Comparison of ENCODE assay signal across 26 mouse cellular contexts in genomic region chr14:105734291-105734690, GRCm38 (mm10).
DNase-seq lines count a peak whose midpoint lies in the region; ATAC-seq and TF ChIP-seq lines count a peak whose summit lies in the region.
"Had no signal": no experiment of that assay in that cellular context is flagged by ENCODE, and none has a peak within 500 bp of the region (broad histone marks: within the 10 kb centered on the region; RNA-seq: fewer than 3 reads in every experiment).

No protein-coding gene starts in this region.

- no peaks in the 10 kb centered on the region for H3K36me3 ChIP-seq in hindbrain, embryonic 15.5 days
- no peaks in the 10 kb centered on the region for H3K36me3 ChIP-seq in hindbrain, embryonic 12.5 days
- no peaks in the 10 kb centered on the region for H3K36me3 ChIP-seq in liver, adult 2 months (ENCODE audit: control insufficient read depth, insufficient read depth, low read length)
- no peaks in the 10 kb centered on the region for H3K36me3 ChIP-seq in liver, embryonic 11.5 days (ENCODE audit: control insufficient read depth, insufficient read depth, low read length)
- H3K36me3 ChIP-seq in limb, embryonic 15.5 days: no peaks in the 10 kb centered on the region
- H3K36me3 ChIP-seq: embryonic facial prominence, embryonic 12.5 days; embryonic facial prominence, embryonic 15.5 days; G1E; heart, embryonic 12.5 days; hindbrain, embryonic 13.5 days had no signal

- H3K9me3 ChIP-seq in hindbrain, embryonic 15.5 days: no peaks in the 10 kb centered on the region
- no peaks in the 10 kb centered on the region for H3K9me3 ChIP-seq in hindbrain, embryonic 12.5 days (replicated peaks)
- H3K9me3 ChIP-seq in liver, embryonic 11.5 days (ENCODE audit: control insufficient read depth, low read length): no peaks in the 10 kb centered on the region
- H3K9me3 ChIP-seq in limb, embryonic 15.5 days: no peaks in the 10 kb centered on the region
- H3K9me3 ChIP-seq: embryonic facial prominence, embryonic 12.5 days; embryonic facial prominence, embryonic 15.5 days; heart, embryonic 12.5 days; hindbrain, embryonic 13.5 days had no signal

- peak overlapping the region; percentile 93; the same call in 1 of the 2 replicates for H3K27ac ChIP-seq in gastrocnemius, adult 2 months
- 0 out of 2 replicates have a peak overlapping the region, but pooled peaks have one; percentile 10 for H3K27ac ChIP-seq in hindbrain, embryonic 15.5 days (replicated peaks)
- no peak overlapping the region for H3K27ac ChIP-seq in hindbrain, embryonic 12.5 days
- H3K27ac ChIP-seq in liver, adult 2 months (replicated peaks; ENCODE audit: insufficient read depth, low read depth, low read length): no peak overlapping the region
- H3K27ac ChIP-seq in liver, embryonic 11.5 days (ENCODE audit: low read depth, low read length): no peak overlapping the region
- H3K27ac ChIP-seq in limb, embryonic 15.5 days: peak overlapping the region; percentile 54; the same call in 1 of the 2 replicates

- intact Hi-C loops in gastrocnemius, adult 2 months (cut with DNase I): loop anchor here (10.0 kb wide), 2 partner anchors 169 to 431 kb away; no protein-coding TSS in a partner anchor
- intact Hi-C loops in gastrocnemius, postnatal 36 days (cut with DNase I): no loop called here

- no peak for TF ChIP-seq CTCF in gastrocnemius, adult 2 months (IDR thresholded peaks at IDR 0.05)
- TF ChIP-seq CTCF in liver, adult 2 months (IDR thresholded peaks at IDR 0.05; ENCODE audit: low read depth, low read length): no peak

- TF ChIP-seq POLR2A in liver, adult 2 months (IDR thresholded peaks at IDR 0.05; ENCODE audit: extremely low read depth, insufficient read depth, low read length): no peak

- no peak overlapping the region for H3K9ac ChIP-seq in hindbrain, embryonic 15.5 days
- H3K9ac ChIP-seq in hindbrain, embryonic 12.5 days: no peak overlapping the region
- no peak overlapping the region for H3K9ac ChIP-seq in liver, adult 2 months (ENCODE audit: low read depth, low read length)
- H3K9ac ChIP-seq in liver, embryonic 11.5 days (ENCODE audit: low read depth, low read length): no peak overlapping the region
- no peak overlapping the region for H3K9ac ChIP-seq in limb, embryonic 15.5 days
- H3K9ac ChIP-seq: embryonic facial prominence, embryonic 12.5 days; embryonic facial prominence, embryonic 15.5 days; heart, embryonic 12.5 days; hindbrain, embryonic 13.5 days had no signal

- no peak overlapping the region for H3K4me3 ChIP-seq in gastrocnemius, adult 2 months
- H3K4me3 ChIP-seq in hindbrain, embryonic 15.5 days: no peak overlapping the region
- H3K4me3 ChIP-seq in hindbrain, embryonic 12.5 days: no peak overlapping the region
- no peak overlapping the region for H3K4me3 ChIP-seq in liver, adult 2 months (ENCODE audit: insufficient read depth, low read depth, low read length)
- no peak overlapping the region for H3K4me3 ChIP-seq in liver, embryonic 11.5 days (ENCODE audit: low read depth, low read length)
- no peak overlapping the region for H3K4me3 ChIP-seq in limb, embryonic 15.5 days
- H3K4me3 ChIP-seq: embryonic facial prominence, embryonic 12.5 days; embryonic facial prominence, embryonic 15.5 days; heart, adult 2 months; heart, embryonic 12.5 days; hindbrain, embryonic 13.5 days had no signal

- H3K4me2 ChIP-seq in hindbrain, embryonic 15.5 days: no peak overlapping the region
- H3K4me2 ChIP-seq in hindbrain, embryonic 12.5 days (replicated peaks): no peak overlapping the region
- no peak overlapping the region for H3K4me2 ChIP-seq in liver, embryonic 11.5 days
- no peak overlapping the region for H3K4me2 ChIP-seq in limb, embryonic 15.5 days
- H3K4me2 ChIP-seq: embryonic facial prominence, embryonic 12.5 days; embryonic facial prominence, embryonic 15.5 days; hindbrain, embryonic 13.5 days had no signal

- no peaks in the 10 kb centered on the region for H3K27me3 ChIP-seq in hindbrain, embryonic 15.5 days
- H3K27me3 ChIP-seq in hindbrain, embryonic 12.5 days: no peaks in the 10 kb centered on the region
- peaks cover under 1% of the 10 kb centered on the region; the same call in 1 of the 2 replicates for H3K27me3 ChIP-seq in liver, adult 2 months (ENCODE audit: control insufficient read depth, insufficient read depth, low read length)
- no peaks in the 10 kb centered on the region for H3K27me3 ChIP-seq in liver, embryonic 11.5 days (replicated peaks; ENCODE audit: control insufficient read depth, insufficient read depth, low read length)
- H3K27me3 ChIP-seq in limb, embryonic 15.5 days: no peaks in the 10 kb centered on the region
- H3K27me3 ChIP-seq: CH12.LX; embryonic facial prominence, embryonic 12.5 days; embryonic facial prominence, embryonic 15.5 days; heart, embryonic 12.5 days; hindbrain, embryonic 13.5 days; Patski had no signal

- DNase-seq in gastrocnemius, adult 2 months: no peak
- no peak for DNase-seq in gastrocnemius, postnatal 36 days
- peak; percentile 71 for DNase-seq in liver, adult 2 months (ENCODE audit: extremely low read depth, low read depth, low spot score)
- DNase-seq in liver, embryonic 11.5 days (ENCODE audit: low spot score): no peak
- DNase-seq: adrenal gland, postnatal 14 days; B cell, adult 2 months; cerebellum, adult 11 months; cerebellum, adult 2 months; cerebellum, postnatal 25 days; gastrocnemius, postnatal 14 days; heart, adult 2 months had no signal

- WGBS in hindbrain, embryonic 15.5 days: 90% methylated on average over 7 of the region's 7 CpGs
- 89% methylated on average over 7 of the region's 7 CpGs for WGBS in hindbrain, embryonic 12.5 days
- 33% methylated on average over 7 of the region's 7 CpGs for WGBS in liver, adult 2 months
- WGBS in liver, embryonic 11.5 days: 65% methylated on average over 7 of the region's 7 CpGs
- WGBS in limb, embryonic 15.5 days: 87% methylated on average over 7 of the region's 7 CpGs

- peaks cover 31% of the 10 kb centered on the region for H3K4me1 ChIP-seq in hindbrain, embryonic 15.5 days (replicated peaks)
- peaks cover 27% of the 10 kb centered on the region for H3K4me1 ChIP-seq in hindbrain, embryonic 12.5 days
- H3K4me1 ChIP-seq in liver, adult 2 months (ENCODE audit: control insufficient read depth, insufficient read depth, low read length): peaks cover 7% of the 10 kb centered on the region
- peaks cover 15% of the 10 kb centered on the region for H3K4me1 ChIP-seq in liver, embryonic 11.5 days (replicated peaks; ENCODE audit: control insufficient read depth, insufficient read depth, low read length)
- peaks cover 34% of the 10 kb centered on the region for H3K4me1 ChIP-seq in limb, embryonic 15.5 days

- ATAC-seq in hindbrain, embryonic 15.5 days (ENCODE audit: low FRiP score, low read depth): no peak
- ATAC-seq in hindbrain, embryonic 12.5 days (ENCODE audit: low FRiP score): no peak
- ATAC-seq in liver, embryonic 11.5 days (replicated peaks; ENCODE audit: low FRiP score): no peak
- ATAC-seq in limb, embryonic 15.5 days (ENCODE audit: insufficient number of reproducible peaks, low FRiP score, low TSS enrichment, low read depth): no peak
- no peak for ATAC-seq in granulocyte monocyte progenitor cell, adult 5-6 weeks (replicated peaks; ENCODE audit: poor library complexity, severe bottlenecking)
- ATAC-seq: forebrain, embryonic 14.5 days; hindbrain, postnatal 0 days; inflammation-experienced regulatory T-cells, adult 6 months; intestine, embryonic 16.5 days; Patski had no signal

- no peaks in the 10 kb centered on the region for H3K79me2 ChIP-seq in liver, adult 2 months (ENCODE audit: control insufficient read depth, insufficient read depth, low read length)

Comparison
In these comparisons a context has a peak if more than half of its experiments do, and no peak if none do; other contexts are left out.
1. H3K27ac ChIP-seq: peak in gastrocnemius, adult 2 months (single experiment), hindbrain, embryonic 15.5 days (single experiment) and limb, embryonic 15.5 days (single experiment); none in hindbrain, embryonic 12.5 days (single experiment), liver, adult 2 months (single experiment) and liver, embryonic 11.5 days (single experiment).